18 mouse cellular contexts compared by ENCODE assay signal in the genomic region with DNA sequence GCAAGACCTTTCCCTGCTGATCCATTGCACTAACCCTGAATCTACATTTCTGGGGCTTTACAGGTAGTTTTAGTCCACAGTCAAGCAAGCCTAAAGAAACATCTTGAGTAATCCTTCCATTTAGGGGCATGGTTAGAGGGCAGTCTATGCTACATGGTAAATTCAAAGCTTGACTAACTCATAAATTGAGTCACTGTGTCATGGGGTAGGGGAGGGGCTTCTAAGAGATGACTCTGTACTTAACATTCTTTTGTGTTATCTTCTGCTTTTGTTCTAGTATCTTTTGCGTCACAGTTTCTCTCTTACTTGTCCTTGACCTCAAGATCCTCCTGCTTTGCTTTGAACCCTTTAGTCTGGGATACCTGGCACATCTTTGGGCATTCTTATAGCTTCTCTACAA.
"Had no signal": no experiment of that assay in that cellular context is flagged by ENCODE, and none has a peak within 500 bp of the region (broad histone marks: within the 10 kb centered on the region; RNA-seq: fewer than 3 reads in every experiment).

No protein-coding gene starts in this region.

- ATAC-seq: liver, embryonic 12.5 days had no signal

- H3K36me3 ChIP-seq: limb, embryonic 10.5 days; limb, embryonic 13.5 days; liver, embryonic 12.5 days; liver, embryonic 15.5 days; lung, embryonic 15.5 days; neural tube, embryonic 12.5 days; neural tube, embryonic 15.5 days; stomach, embryonic 15.5 days had no signal

- H3K27me3 ChIP-seq: limb, embryonic 13.5 days; liver, embryonic 12.5 days; liver, embryonic 15.5 days; lung, embryonic 15.5 days; neural tube, embryonic 12.5 days; neural tube, embryonic 15.5 days; stomach, embryonic 15.5 days had no signal

- H3K4me3 ChIP-seq: limb, embryonic 10.5 days; limb, embryonic 13.5 days; liver, embryonic 12.5 days; liver, embryonic 15.5 days; lung, embryonic 15.5 days; neural tube, embryonic 12.5 days; neural tube, embryonic 15.5 days; stomach, embryonic 15.5 days had no signal

- H3K27ac ChIP-seq: limb, embryonic 10.5 days; limb, embryonic 13.5 days; liver, embryonic 12.5 days; liver, embryonic 15.5 days; lung, embryonic 15.5 days; neural tube, embryonic 12.5 days; neural tube, embryonic 15.5 days; stomach, embryonic 15.5 days had no signal

- DNase-seq: kidney, adult 9 months; kidney, postnatal 14 days; kidney, postnatal 4 days; liver; lung, adult 18-20 months; lung, postnatal 10 days; lung, postnatal 36 days; midbrain, embryonic 14.5 days; retina, postnatal 1 day; thymus, postnatal 25 days had no signal
